Mouse (Mus musculus): Measurements from ENCODE around the gene Slc37a4. TPM values are rescaled to one million over a fixed set of nuclear protein-coding genes. Genes with fewer than 3 reads are reported as not detected.
"Not testable (repeated sequence)": the region's sequence is repeated elsewhere in the genome, so short reads cannot be mapped to it uniquely, and the experiment has no call there.

Gene Slc37a4
- polyA plus RNA-seq, 1 experiment = 295 TPM

GRCm38 (mm10) chr9:44417156-44417891, 20.7 kb downstream of the Slc37a4 start:
- WGBS = 3% methylated on average over 26 of the region's 26 CpGs
- Histone ChIP-seq H3K27ac (ENCODE audit: insufficient read depth, low read depth, low read length) (peak overlapping the region; percentile 40; the same call in 1 of the 2 replicates), H3K4me3 (ENCODE audit: insufficient read depth, low read depth, low read length) (peak overlapping the region; percentile 71), H3K27me3 (replicated peaks; ENCODE audit: control insufficient read depth, insufficient read depth, low read length) (no peaks in the 10 kb centered on the region), H3K36me3 (ENCODE audit: control insufficient read depth, insufficient read depth, low read length) (no peaks in the 10 kb centered on the region; the same call in 1 of the 2 replicates), H3K4me1 (ENCODE audit: control insufficient read depth, insufficient read depth, low read length) (peaks cover 4% of the 10 kb centered on the region; the same call in 1 of the 2 replicates)
- DNase-seq = no peak
- TF ChIP-seq CTCF (conservative IDR thresholded peaks at IDR 0.05; ENCODE audit: insufficient read depth, insufficient read length, low read depth, low read length) (no peak), POLR2A (IDR thresholded peaks at IDR 0.05; ENCODE audit: low read depth, low read length) (no peak)

DNA sequence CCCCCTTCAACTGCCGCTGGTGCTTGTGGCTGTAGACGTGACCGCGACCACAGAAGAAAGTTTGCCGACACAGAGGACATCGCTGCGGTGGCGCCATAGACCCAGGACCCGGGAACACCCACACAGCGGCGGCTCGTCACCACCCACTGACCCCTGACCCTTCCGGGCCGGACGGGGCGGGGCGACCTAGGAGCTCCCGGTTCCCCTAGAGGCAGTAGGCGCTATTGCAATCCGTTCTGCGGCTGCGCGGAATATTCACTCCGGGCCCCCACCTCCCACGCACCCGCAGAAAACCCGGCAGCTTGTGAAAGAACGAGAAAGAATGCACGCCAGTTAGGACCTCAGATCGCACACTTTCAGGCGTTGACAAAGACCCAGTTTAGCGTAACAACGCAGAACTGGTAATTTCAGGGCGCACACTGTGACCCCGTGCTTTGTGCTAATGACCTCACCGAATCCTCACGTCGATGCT, 21.3 kb downstream of the Slc37a4 start:
- H3K27me3 ChIP-seq (replicated peaks; ENCODE audit: control insufficient read depth, insufficient read depth, low read length) = no peaks in the 10 kb centered on the region
- H3K4me1 ChIP-seq (ENCODE audit: control insufficient read depth, insufficient read depth, low read length) = peaks cover 4% of the 10 kb centered on the region; the same call in 1 of the 2 replicates
- H3K36me3 ChIP-seq (ENCODE audit: control insufficient read depth, insufficient read depth, low read length) = no peaks in the 10 kb centered on the region; the same call in 1 of the 2 replicates
- peak; percentile 96 for DNase-seq
- peak overlapping the region; percentile 71 for H3K4me3 ChIP-seq (ENCODE audit: insufficient read depth, low read depth, low read length)
- peak overlapping the region; percentile 43; the same call in 1 of the 2 replicates for H3K27ac ChIP-seq (ENCODE audit: insufficient read depth, low read depth, low read length)
- peak; percentile 66 for TF ChIP-seq CTCF (conservative IDR thresholded peaks at IDR 0.05; ENCODE audit: insufficient read depth, insufficient read length, low read depth, low read length)
- TF ChIP-seq POLR2A (IDR thresholded peaks at IDR 0.05; ENCODE audit: low read depth, low read length) = no peak
- WGBS = under 1% methylated on average over 38 of the region's 38 CpGs

DNA sequence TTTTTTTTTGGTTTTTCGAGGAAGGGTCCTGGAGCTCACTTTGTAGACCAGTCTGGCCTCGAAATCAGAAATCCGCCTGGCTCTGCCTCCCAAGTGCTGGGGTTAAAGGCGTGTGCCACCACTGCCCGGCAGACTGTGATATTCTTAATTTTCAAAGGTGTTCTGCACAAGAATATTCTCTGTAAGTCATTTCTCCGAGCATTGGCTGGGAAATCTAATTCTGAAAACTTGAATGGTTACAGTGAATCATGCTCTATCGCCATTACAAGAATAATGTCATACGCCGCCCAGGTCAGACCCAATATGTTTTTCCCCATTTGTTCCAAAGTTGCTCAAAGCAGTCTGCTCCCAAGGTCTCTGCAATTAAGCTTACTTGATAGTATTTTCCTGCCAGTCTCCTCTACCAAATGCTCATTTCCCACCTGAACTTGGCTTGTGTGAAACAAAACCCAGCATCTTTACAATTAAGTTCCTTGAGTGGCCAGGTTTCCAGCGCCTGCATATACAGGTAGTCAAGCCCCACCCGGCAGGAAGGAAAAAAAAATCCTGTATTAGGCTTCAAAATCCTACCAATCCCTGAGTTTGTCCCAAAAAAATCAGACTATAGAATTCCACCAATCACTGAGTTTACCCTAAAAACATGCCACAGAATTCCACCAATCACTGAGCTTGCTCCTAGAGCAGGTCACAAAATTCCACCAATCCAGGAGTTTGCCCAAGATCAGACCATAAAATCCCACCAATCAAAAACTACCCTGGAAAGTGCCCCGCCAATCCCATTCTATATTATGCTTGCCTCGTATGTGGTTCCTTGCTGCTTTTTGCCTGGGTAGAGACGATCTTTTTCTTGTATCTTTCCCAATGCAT, 22.1 kb downstream of the Slc37a4 start, which contains the start of gene Ccdc84:
Gene Ccdc84 (minus strand): TSS at position 51 of the 867 bp plus-strand sequence.
- H3K27ac ChIP-seq (ENCODE audit: insufficient read depth, low read depth, low read length) = peak within 1 kb of the TSS; percentile 43; the same call in 1 of the 2 replicates
- no peaks in the 10 kb centered on the region for H3K36me3 ChIP-seq (ENCODE audit: control insufficient read depth, insufficient read depth, low read length)
- TF ChIP-seq CTCF (conservative IDR thresholded peaks at IDR 0.05; ENCODE audit: insufficient read depth, insufficient read length, low read depth, low read length) = no peak
- TF ChIP-seq POLR2A (IDR thresholded peaks at IDR 0.05; ENCODE audit: low read depth, low read length) = no peak
- H3K4me3 ChIP-seq (ENCODE audit: insufficient read depth, low read depth, low read length) = peak within 1 kb of the TSS; percentile 71
- WGBS = 70% methylated on average over 14 of the region's 14 CpGs
- H3K4me1 ChIP-seq (ENCODE audit: control insufficient read depth, insufficient read depth, low read length) = peaks cover 4% of the 10 kb centered on the region; the same call in 1 of the 2 replicates
- H3K27me3 ChIP-seq (replicated peaks; ENCODE audit: control insufficient read depth, insufficient read depth, low read length) = no peaks in the 10 kb centered on the region
- no peak for DNase-seq

DNA sequence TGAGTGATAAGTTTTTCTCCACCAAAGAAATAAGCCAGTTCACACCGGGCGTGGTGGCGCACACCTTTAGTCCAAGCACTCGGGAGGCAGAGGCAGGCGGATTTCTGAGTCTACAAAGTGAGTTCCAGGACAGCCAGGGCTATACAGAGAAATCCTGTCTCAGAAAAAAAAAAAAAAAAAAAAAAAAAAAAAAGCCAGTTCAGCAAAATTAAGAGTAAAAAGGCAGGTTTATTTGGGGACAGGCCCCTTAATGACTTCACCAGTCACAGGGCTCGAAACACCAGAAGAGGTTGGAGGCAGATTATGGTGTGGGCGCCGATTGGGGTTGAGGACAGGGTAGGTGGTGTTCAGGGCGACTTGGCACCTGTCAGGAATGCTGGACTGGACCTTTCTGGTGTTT, 23.1 kb downstream of the Slc37a4 start:
- H3K27me3 ChIP-seq (replicated peaks; ENCODE audit: control insufficient read depth, insufficient read depth, low read length); H3K4me3 ChIP-seq (ENCODE audit: insufficient read depth, low read depth, low read length); H3K27ac ChIP-seq (ENCODE audit: insufficient read depth, low read depth, low read length); H3K36me3 ChIP-seq (ENCODE audit: control insufficient read depth, insufficient read depth, low read length); DNase-seq; H3K4me1 ChIP-seq (ENCODE audit: control insufficient read depth, insufficient read depth, low read length): not testable (repeated sequence)
- WGBS = 86% methylated on average over 9 of the region's 9 CpGs

GRCm38 (mm10) chr9:44420280-44420898, 23.7 kb downstream of the Slc37a4 start:
- Histone ChIP-seq H3K27me3 (replicated peaks; ENCODE audit: control insufficient read depth, insufficient read depth, low read length) (no peaks in the 10 kb centered on the region), H3K36me3 (ENCODE audit: control insufficient read depth, insufficient read depth, low read length) (no peaks in the 10 kb centered on the region), H3K27ac (ENCODE audit: insufficient read depth, low read depth, low read length) (no peak overlapping the region), H3K4me1 (ENCODE audit: control insufficient read depth, insufficient read depth, low read length) (peaks cover 4% of the 10 kb centered on the region; the same call in 1 of the 2 replicates), H3K4me3 (ENCODE audit: insufficient read depth, low read depth, low read length) (no peak overlapping the region)
- TF ChIP-seq POLR2A (IDR thresholded peaks at IDR 0.05; ENCODE audit: low read depth, low read length) (no peak), CTCF (conservative IDR thresholded peaks at IDR 0.05; ENCODE audit: insufficient read depth, insufficient read length, low read depth, low read length) (no peak)
- 72% methylated on average over 5 of the region's 5 CpGs for WGBS
- no peak for DNase-seq

GRCm38 (mm10) chr9:44423576-44423975, 26.9 kb downstream of the Slc37a4 start:
- Histone ChIP-seq H3K27me3 (replicated peaks; ENCODE audit: control insufficient read depth, insufficient read depth, low read length) (no peaks in the 10 kb centered on the region), H3K4me3 (ENCODE audit: insufficient read depth, low read depth, low read length) (no peak overlapping the region), H3K36me3 (ENCODE audit: control insufficient read depth, insufficient read depth, low read length) (no peaks in the 10 kb centered on the region), H3K27ac (ENCODE audit: insufficient read depth, low read depth, low read length) (no peak overlapping the region), H3K4me1 (ENCODE audit: control insufficient read depth, insufficient read depth, low read length) (no peaks in the 10 kb centered on the region)
- 89% methylated on average over 4 of the region's 4 CpGs for WGBS
- no peak for DNase-seq
- TF ChIP-seq POLR2A (IDR thresholded peaks at IDR 0.05; ENCODE audit: low read depth, low read length) = no peak
- no peak for TF ChIP-seq CTCF (conservative IDR thresholded peaks at IDR 0.05; ENCODE audit: insufficient read depth, insufficient read length, low read depth, low read length)
